Mouse (Mus musculus) A20 (cell line): Measurements from ENCODE around the gene Hspb6.

ENCODE experiments used
- DNase-seq: peaks from one replicate; pipeline ENCODE4 v3.0.0-alpha.2; 2011; ENCODE audit warnings: low read depth, low spot score

Gene Hspb6

GRCm38 (mm10) chr7:30586455-30587020, 34.6 kb downstream of the Hspb6 start:
- DNase-seq: no peak

- DNase-seq: peak; percentile 51
These were observed 36.1 kb downstream of the Hspb6 start for GRCm38 (mm10) chr7:30587842-30588667.

GRCm38 (mm10) chr7:30588676-30589434, 36.9 kb downstream of the Hspb6 start, which contains the start of gene Kmt2b:
Gene Kmt2b (minus strand): TSS chr7:30588726.
- peak; percentile 97 for DNase-seq

GRCm38 (mm10) chr7:30589435-30590301, 37.7 kb downstream of the Hspb6 start:
- peak; percentile 88 for DNase-seq

- DNase-seq: no peak
These were observed 39.1 kb downstream of the Hspb6 start for GRCm38 (mm10) chr7:30590927-30591604.

GRCm38 (mm10) chr7:30591605-30591951, 39.6 kb downstream of the Hspb6 start:
- peak; percentile 33 for DNase-seq

GRCm38 (mm10) chr7:30592772-30593423, 40.9 kb downstream of the Hspb6 start:
- peak; percentile 93 for DNase-seq

GRCm38 (mm10) chr7:30593579-30594509, 41.9 kb downstream of the Hspb6 start:
- peak; percentile 96 for DNase-seq

- no peak for DNase-seq
These were observed 42.6 kb downstream of the Hspb6 start for GRCm38 (mm10) chr7:30594510-30595024.

GRCm38 (mm10) chr7:30596093-30596492, 44.1 kb downstream of the Hspb6 start:
- DNase-seq: no peak

GRCm38 (mm10) chr7:30596811-30597210, 44.8 kb downstream of the Hspb6 start:
- no peak for DNase-seq

- DNase-seq: no peak
These were observed 46.8 kb downstream of the Hspb6 start, which contains the start of gene Zbtb32 for GRCm38 (mm10) chr7:30598786-30599185. Gene Zbtb32 (minus strand): TSS chr7:30598909.

- DNase-seq: no peak
These were observed 48.0 kb downstream of the Hspb6 start for GRCm38 (mm10) chr7:30599933-30600353.

GRCm38 (mm10) chr7:30600651-30601050, 48.7 kb downstream of the Hspb6 start:
- no peak for DNase-seq

GRCm38 (mm10) chr7:30602583-30602982, 50.6 kb downstream of the Hspb6 start:
- DNase-seq: no peak

GRCm38 (mm10) chr7:30604424-30604823, 52.4 kb downstream of the Hspb6 start:
- no peak for DNase-seq

- no peak for DNase-seq
These were observed 53.0 kb downstream of the Hspb6 start for GRCm38 (mm10) chr7:30604944-30605343.
